Mouse (Mus musculus): ENCODE measurements at regions not wholly inside any gene's neighbourhood (a gene's known extent, or its start where the extent isn't known, plus 50 kb on each side); places are given as distances from the start of the nearest gene placed in this dataset.

DNA sequence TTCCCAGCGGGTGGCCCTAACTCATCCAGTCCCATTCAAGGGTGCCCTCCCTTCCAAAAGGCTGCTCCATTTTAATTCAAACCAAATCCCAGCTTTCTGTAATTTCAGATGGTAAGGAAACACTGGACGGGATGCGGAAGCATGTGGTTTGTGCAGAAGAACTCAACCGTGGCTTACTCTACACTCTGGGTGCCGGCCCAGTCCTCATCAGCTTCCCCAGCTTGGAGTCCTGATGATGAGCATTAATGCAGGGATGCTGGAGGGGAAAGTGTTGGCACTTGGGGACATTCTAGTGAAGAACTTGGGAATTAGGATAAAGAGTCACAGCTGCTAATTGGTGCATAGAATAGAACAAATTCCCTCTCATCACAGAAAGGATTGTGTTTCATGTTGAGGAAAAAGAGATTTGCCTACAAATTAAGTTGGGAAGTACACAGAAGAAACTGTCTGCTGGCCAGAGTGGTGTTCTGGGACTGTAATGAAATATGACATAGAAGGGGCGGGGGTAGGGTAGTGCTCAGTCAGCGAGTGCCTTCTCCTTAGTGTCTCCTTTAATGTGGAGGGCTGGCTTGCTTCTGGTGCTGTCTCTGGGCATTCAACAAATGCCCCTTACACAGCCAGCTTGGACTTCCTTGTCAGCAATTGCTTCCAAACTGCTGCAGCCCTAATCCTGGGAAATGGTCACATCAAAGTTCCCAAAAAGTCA is 285.0 kb upstream of the Bmper start:
- DNase-seq (ENCODE audit: low spot score) = no peak

DNA sequence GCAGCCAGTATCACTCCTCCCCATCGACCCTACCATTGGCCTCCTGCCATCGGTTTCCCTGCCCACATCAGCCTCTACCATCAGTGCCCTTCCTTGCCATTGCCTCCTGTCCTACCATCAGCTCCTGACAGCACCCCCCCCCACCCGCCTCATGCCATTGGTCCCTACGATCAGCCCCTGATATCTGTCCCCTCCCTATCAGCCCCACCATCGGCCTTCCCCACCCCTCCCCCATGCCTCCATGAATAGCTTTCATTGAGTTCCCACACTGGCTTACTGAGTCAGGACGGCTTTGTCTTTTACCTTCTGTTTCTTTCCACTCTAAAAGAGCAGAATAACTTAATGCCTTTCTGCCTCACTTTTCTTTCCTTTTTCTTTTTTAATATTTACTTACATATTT is 277.9 kb upstream of the Bmper start:
- DNase-seq (ENCODE audit: low spot score) = no peak

DNA sequence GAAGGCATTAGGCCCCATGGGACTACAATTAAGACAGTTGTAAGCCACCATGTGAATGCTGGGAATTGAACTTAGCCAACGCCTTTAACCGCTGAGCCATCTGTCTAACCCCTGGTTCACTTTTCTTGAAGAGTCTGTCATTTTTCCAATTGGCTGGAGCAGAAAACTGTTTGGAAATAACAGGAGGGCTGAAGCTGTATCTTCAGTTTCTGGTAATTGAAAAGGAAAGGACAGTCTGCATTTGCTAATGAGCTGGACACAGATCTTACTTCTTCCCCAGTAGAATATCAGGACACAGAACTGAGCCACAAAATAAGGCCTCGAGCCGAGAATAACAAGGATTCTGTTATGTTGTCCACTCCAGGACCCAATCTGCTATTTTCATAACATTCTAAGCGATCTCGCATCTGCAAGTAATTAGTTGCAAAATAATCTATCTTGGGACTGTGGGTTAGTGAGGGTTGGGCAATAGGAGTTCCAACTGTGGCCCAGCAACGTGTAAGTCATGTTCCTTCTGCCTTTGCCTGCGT is 277.4 kb upstream of the Bmper start:
- DNase-seq (ENCODE audit: low spot score) = no peak

DNA sequence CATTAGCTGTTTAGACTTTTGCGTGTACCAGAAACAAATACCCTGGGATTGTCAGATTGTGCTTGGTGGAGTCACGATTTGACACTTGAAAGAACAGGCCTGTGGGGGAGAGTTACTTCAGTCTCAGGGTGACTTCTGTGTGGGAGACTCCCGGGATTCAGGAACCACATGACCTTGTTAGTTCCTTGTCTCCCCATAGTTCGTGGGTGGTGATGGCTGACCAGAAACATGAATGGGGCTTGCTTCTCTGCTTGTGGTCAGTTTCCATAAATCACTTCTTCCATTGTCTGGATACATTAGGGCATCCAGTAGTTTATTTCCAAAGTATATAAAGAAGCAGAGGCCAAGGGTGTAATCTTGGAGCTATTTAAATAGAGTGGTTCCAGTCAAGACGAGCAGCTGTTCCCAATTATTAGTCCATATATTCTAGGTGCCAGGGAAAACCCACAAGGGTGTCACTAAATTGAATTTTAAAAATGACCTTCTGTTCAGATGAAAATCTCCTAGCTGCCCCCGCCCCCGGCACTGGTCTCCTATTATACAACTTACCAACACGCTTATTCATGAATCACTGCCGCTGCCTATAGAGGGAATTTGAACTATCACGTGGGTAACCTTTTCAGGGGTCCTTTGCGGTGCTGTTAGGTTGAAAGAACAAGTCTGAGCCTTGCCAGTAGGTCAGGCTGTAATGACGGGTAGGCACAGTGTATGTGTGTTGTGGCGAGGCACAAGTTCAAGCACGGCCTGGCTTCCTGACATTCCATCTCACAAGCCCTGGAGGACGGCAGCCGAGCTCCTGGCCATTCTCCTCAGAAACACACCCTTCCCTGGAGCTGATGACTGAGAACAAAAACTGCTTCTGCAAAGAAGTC is 270.1 kb upstream of the Bmper start:
- no peak for DNase-seq (ENCODE audit: low spot score)

DNA sequence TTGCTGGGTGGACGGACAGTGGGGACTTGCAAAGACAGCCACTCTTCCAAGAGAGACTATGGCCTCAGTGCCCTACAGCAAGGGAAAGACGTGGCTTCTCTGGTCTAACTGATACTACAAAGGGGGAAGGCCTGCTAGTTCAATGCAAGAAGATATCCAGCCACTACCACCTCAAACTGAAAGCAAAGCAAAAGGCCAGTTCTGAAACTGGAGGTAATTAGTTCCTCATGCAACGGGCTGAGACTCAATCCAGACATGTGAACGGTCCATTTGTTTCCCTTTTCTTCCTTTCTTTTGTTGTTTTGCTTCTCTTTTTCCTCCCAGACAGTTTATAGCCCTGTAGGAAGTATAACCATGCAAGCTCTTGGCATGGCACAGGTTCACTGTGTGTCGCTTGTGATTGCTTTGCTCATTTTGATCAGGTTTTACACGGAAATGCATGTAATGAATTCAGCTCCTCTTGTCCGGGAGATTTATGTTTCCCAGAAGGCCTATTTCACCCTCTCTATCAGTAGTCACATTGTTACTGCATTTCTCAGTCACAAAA is 260.5 kb upstream of the Bmper start:
- no peak for DNase-seq (ENCODE audit: low spot score)

DNA sequence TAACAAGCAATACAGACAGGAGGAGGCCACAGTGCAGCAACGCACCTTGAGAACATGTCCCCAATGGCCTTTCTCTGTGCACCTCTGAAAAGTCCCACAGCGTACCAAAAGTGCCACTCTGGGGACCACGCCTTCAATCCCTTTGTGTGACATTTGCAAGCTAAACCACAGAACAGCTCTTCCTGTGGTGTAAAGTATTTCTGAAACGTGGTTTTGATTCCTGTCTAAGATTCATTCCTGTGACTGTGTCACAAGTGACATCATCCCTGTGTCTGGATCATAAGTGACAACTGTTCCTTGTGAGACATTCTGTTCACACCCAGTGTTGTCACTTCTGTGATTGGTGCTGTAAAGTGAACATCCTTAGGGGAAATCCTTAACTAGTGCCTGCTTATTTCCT is 251.6 kb upstream of the Bmper start:
- DNase-seq (ENCODE audit: low spot score) = no peak

DNA sequence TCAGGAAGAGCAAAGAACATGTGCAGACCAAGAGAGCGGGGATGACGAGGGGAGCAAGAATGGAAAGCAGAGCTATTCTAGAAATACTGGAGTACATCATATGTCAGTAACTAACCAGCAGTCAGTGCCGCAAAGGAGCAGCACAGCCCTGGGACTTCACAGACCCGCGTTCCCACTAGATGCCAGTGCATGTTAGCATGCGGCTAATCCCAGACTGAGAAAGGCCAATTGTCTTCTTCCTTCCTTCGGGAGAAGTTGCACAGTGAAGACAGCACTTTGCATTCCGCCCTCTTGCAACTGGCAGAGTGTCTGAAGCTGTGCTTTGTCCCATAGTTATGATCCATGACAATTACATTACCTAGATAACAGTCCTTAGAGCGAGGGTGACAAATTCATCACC is 246.1 kb upstream of the Bmper start:
- DNase-seq (ENCODE audit: low spot score) = no peak

DNA sequence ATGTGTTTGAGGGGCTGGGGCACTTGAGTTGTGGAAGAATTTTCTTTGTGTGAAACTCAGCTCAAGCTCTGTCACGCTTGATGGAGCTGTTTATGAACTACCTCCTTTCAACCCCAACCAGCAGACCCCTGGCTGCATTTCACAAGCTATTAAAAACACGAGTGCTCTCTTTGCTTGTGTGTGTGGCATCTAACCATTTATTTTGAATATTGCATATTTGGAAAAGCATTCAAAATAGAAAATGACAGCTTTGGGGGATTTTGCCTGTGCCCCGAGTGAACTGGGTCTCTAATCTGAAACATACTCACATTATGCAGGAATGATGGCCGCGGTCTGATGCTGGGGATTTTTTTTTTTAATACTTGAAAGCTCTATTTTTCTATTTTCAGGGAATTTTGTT is 243.2 kb upstream of the Bmper start:
- no peak for DNase-seq (ENCODE audit: low spot score)

DNA sequence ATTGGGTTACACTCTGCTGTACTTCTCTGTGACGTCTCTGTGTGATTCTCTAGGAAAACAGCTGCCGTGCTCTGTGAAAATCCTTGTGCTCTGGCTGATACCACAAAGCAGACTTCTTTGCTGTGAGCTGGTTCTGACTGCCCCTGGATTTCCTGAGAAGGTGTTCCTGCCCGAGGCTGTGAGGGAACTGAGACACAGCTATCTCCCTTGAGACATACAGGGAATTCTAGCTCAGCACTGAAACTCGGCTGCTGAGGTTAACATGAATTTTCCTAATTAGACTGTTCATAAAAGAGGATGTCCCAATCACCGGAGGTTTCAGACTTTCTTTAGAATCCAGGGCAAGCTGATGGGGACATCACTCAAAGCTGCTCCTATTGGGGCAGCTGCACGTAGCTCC is 233.4 kb upstream of the Bmper start:
- DNase-seq (ENCODE audit: low spot score) = no peak

DNA sequence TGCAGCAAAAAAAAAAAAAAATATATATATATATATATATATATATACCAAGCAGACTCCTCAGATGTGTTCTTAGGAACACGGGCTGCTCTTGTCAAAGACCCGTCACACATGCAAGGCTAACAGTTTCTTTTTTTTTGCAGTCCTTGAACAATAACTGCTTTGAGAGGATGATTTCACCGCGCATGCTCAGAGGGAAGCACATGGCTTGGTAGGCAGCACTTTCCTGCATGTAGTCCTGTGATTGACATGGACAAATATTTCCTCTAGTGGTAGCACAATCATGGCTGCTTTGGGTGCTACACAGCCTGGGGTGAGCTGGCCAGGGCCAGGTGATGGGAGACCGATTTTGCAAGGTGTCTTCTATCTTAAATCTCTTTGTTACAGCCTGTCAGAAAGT is 229.3 kb upstream of the Bmper start:
- no peak for DNase-seq (ENCODE audit: low spot score)

DNA sequence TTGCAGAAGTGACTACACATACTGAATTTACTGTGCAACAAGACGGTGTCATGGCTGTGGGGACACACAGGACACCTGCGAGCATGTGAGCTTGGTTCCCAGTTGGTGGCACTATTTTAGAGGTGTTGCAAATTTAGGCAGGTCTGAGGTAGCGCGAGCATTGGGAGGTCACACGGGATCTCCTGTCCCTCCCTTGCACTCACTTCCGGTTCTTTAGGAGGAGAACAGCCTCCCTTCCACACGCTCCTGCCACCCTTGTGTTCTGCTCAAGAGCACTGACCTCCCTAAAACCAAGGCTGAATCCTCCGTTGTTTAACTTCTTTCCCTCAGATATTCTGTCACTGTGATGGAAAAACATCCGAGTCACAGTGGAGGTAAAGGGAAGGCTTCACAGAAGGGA is 227.3 kb upstream of the Bmper start:
- DNase-seq (ENCODE audit: low spot score) = no peak

DNA sequence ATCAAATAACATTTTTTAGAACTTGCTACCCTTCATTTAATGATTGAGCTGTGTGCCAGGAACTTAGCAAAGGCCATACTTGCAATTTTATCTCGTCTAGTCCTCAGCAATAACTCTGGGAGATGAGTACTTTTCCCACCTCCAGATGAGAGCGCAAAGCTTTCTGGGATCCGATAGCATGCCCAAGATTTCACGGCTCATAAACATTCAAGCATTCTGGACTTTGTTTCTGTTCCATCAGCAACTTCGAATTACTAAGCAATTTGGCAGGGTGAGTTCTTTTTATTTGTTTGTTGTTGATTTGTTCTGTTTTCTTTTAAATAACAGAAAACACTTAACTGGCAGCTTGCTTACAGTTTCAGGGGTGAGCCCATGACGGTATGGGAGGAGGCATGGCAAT is 224.6 kb upstream of the Bmper start:
- no peak for DNase-seq (ENCODE audit: low spot score)

DNA sequence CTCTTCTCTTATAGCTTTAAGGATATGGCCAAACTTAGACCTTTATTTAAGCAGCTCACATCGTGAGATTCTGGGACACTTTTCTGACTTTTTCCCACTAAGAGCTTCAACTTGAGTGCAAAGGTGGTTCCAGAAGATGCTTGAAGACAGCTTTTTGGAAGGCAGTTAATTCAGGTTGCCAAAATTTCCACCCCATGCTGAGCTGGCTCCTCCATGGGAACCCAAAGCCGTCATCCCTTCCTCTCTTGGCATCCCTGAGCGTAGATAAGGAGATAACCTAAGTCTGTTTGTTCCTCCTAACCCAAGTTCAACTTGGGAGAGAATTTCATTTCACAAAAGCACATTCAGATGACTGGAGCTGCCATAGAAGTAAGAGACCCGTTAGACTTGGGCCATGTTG is 223.7 kb upstream of the Bmper start:
- no peak for DNase-seq (ENCODE audit: low spot score)

DNA sequence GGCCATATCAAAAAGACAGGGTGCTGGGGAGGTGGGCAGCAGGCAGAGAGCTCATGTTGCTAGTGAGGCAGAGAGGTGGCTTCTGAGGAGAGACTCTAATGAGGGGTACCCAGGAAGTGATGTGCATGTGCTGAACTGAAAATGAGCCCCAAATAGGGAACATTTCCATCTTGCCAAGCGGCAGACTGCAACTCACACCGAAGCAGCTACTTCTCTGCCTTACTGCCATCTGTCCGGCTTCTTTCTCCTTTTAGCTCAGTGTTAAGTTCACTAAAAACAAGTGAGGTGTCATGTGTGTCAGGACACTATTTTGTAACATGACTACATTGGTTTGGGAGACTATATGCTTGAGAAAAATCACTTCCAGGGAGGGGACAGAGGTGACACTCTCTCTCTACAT is 222.7 kb upstream of the Bmper start:
- no peak for DNase-seq (ENCODE audit: low spot score)

DNA sequence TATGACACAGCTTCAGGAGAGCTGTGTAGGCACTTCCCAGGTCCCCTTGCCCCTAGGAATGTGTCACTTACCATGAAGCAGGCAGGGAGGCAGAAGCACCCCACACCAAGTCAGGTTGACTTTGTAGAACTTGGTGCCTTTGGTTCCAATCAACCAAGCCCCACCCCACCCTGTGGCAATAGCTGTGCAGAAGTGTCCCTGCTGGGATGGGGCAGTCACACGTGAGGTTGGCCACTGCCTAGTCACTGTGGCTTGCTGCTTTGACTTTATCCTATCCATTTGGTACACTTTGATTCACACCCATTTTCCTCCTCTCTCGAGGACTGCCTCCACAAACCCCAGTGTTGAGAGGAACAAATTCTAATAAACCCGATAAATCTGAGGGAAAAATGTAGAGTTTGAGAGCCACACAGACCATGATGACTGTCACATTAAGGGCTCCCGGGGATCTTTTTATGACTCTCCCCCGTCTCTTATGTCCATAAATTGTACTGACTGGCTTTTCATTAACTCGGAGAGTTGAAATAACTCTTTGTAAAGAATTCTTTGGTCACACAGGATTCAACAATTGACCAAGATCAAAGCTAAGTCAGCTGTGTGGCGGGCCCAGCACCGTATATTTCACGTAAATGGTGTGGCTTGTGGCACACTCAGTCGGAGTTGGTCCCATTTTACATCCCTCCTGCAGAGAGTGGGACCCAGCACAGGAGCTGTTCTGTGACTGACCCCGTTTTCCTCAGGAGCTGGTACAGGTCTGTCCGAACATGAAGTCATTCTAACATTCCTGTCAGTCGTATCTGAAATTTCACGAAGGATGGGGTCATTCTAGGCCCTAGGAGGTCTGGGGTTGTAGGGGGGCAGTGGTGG is 219.4 kb upstream of the Bmper start:
- no peak for DNase-seq (ENCODE audit: low spot score)

DNA sequence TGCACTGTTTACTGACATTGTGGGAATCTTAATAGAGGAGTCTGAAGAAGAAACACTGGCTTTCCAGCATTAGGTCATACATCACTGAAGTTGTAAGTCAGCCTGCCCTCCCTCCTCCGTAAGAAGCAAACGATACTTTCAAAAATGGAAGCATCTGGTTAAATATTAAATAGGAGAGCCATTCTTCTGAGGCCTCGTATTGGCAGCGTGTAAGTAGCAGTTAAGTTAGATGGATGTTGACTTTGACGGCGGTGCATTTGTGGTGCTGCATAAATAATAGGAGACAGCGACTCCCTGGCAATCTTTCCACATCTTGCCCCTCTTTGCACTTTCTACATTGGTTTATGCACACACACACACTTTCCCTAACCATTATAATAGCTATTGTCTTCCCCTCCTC is 217.9 kb upstream of the Bmper start:
- no peak for DNase-seq (ENCODE audit: low spot score)

DNA sequence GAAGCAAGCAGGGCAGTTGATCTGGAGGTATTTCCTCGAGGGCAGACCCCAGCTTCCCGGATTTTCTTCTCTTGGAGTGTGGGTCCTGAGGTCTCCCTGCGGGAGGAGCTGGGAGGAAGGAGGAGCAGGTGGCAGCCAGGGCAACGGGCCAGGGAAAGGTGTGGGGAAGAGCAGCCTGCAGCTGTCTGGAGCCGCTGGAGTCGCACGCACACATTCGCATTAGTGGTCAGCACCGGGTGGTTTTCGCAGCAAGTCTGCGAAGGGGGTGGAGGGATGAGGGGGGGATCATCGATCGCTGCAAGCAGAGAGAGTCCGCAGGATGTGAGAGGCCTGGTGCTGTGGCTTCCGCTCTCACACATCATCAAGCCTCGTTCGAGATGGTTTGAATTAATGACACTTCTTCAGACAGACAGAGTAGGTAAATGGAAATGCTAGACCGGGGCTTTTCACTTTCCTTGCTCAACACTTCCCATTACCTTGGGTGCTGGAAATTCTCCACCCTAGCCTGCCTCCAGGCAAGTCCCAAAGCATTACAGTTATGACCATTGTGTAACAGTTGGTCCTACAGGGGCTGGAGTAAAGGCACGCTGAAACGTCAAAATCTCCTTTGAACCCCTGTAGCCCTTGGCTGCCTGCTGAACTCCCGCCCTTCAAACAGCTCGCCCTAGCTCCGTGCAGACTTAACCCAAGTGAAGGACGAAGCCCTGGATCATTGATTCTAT is 213.3 kb upstream of the Bmper start:
- no peak for DNase-seq (ENCODE audit: low spot score)

DNA sequence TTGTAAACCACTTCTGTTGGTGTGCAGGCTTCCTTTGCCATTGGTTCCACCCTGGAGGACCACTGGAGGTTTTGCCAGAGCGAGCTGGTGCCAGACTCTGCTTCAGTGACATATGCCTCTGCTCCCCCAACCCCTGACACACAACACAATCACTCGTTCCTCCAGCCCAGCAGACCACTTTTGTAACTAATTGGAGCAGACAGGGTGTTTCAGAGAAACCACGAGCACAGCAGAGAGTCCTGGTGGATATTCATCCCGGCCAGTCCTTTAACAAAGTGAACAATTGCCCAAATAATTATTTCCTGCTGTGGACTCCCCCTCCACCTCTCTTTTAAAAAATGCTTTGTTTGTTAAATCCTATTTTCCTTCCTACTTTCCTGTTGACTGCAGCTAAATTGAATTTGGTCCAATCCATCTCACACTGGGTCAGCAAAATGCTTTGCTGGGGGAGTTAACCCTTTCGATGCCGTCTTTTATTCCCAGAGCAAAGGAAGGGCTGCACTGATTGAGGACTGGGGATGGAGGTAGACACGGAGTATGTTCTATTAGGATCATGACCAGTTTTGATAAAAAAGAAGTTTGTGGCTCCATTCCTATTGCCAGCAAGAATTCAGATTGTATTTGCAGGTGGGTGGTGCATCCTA is 211.4 kb upstream of the Bmper start:
- no peak for DNase-seq (ENCODE audit: low spot score)

DNA sequence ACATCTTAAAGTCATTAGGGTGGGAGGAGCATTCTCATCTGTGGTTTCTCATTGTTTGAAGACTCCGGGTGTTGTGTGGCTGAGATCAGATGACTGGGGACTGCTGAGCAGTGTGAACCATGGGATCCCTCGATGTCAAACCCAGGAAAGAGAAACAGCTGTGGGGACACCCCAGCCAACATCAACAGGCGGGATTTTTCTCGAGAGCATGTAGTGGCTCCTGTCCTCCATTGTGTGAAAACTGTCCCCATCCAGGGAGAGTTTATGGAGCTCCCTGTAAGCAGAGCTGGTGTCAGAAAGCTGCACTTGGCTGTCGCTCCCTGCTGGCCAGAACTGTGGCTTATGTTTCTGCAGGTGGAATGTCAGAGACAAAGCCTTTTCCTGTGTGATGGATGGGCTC is 210.7 kb upstream of the Bmper start:
- DNase-seq (ENCODE audit: low spot score) = no peak

DNA sequence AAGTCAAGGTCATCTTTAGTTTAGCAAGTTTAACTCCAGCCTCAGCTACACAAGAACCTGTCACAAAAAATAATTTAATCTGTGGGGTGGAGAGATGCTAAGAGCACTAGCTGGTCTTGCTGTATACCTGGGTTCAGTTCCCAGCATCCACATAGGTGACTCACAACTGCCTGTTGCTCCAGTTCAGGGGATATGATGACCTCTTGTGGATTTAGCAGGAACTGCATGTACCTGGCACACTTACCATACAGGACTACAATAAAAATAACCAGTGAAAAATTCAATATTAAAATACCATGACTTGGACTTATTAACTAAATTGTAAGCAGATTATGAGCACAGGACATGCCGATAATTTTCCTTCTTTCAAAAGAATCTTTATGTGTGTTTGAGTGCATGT is 206.1 kb upstream of the Bmper start:
- no peak for DNase-seq (ENCODE audit: low spot score)

DNA sequence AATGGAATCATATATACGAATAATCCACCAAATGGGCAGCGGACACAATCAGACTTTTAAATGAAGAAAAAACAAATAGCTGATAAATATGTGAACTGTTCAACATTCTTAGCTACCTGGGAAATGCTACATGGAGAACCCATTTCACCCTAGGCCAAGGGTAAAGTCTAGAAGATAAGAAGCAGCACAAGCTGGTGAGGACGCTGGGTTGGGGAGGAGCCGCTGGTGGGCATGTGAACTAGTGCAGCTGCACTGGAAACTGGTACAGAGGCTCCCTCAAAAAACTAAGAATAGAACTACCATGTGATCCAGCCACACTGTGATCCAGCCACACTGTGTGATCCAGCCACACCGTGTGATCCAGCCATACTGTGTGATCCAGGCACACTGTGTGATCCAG is 198.8 kb upstream of the Bmper start:
- no peak for DNase-seq (ENCODE audit: low spot score)

Measured in layer of hippocampus, adult 9-10 months (tissue).